Mouse (Mus musculus): ENCODE results near the gene S100a10.

DNA sequence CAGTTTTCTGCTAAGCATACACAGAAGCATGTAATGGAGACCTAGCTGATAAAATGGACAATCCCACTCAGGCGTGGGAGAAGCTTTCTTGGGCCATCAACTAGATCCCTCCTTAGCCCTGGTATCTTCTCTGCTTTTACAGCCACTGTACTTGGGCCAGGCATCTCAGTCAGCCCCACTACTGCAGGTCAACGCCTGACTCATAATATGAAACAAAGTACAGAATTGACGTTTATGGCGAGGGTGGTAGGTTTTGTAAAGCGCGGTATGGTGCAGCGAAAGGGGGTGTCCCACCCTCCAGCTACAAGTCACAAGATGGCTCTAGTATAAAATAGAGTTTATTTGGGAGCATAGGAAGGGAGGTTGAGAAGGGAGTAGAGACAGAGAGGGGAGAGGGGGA is 43.1 kb downstream of the S100a10 start:
- TF ChIP-seq CTCF (IDR thresholded peaks at IDR 0.05; ENCODE audit: borderline replicate concordance, insufficient read depth, low read depth, low read length) (no peak), POLR2A (IDR thresholded peaks at IDR 0.05; ENCODE audit: borderline replicate concordance, insufficient read depth, low read length) (no peak)

Data from cerebellum, adult 2 months (tissue).